Mouse (Mus musculus) liver, embryonic 14.5 days (tissue): ENCODE data around the gene Ctf2. TPM values are rescaled to one million over a fixed set of nuclear protein-coding genes. Genes with fewer than 3 reads are reported as not detected.
A peak's percentile ranks its signal among the peaks of the same experiment; 100 is the strongest.

Experiments
- ATAC-seq: fragments of 200-750 bp; cut with Nextera tagmentation; 2 replicates; pipeline ENCODE4 v1.8.0; 2017; ENCODE audit warnings: moderate number of reproducible peaks, mild to moderate bottlenecking, moderate library complexity; ENCODE audit not compliant: insufficient read depth
- DNase-seq, 3 experiments: peaks; one replicate each; pipeline ENCODE4 v3.0.0-alpha.2; 2012 to 2013; ENCODE audit warnings: low read depth in 3 of 3, low spot score in 3 of 3
- H3K27ac ChIP-seq: fragments of 300-500 bp; sonication (generic); 2 replicates; pipeline ENCODE4 v1.5.1; 2014; ENCODE audit warnings: moderate library complexity, mild to moderate bottlenecking, control low read depth, inconsistent platforms
- H3K27me3 ChIP-seq: fragments of 300-500 bp; sonication (generic); 2 replicates; pipeline ENCODE4 v1.6.1; 2014; ENCODE audit warnings: mild to moderate bottlenecking, low read length, moderate library complexity; ENCODE audit not compliant: control insufficient read depth, insufficient read depth
- H3K36me3 ChIP-seq: fragments of 300-500 bp; sonication (generic); replicated peaks from 2 replicates; pipeline ENCODE4 v1.6.1; 2014; ENCODE audit warnings: low read depth; ENCODE audit not compliant: control insufficient read depth, insufficient read depth
- H3K4me1 ChIP-seq, 2 experiments: fragments of 200-500 bp in 1 of 2; fragments of 300-500 bp in 1 of 2; sonication (generic) in 1 of 2; replicated peaks; 2 replicates each; pipeline ENCODE4 v1.6.1; 2012 to 2014; ENCODE audit warnings: antibody characterized with exemption in 1 of 2, inconsistent platforms in 1 of 2, low read length in 1 of 2; ENCODE audit not compliant: control insufficient read depth in 2 of 2, insufficient read depth in 2 of 2
- H3K4me2 ChIP-seq: fragments of 300-500 bp; sonication (generic); 2 replicates; pipeline ENCODE4 v1.6.1; 2014; ENCODE audit warnings: low read depth, mild to moderate bottlenecking, control low read depth, moderate library complexity
- H3K4me3 ChIP-seq, 2 experiments: fragments of 200-500 bp in 1 of 2; fragments of 300-500 bp in 1 of 2; sonication (generic) in 1 of 2; 2 replicates each; pipeline ENCODE4 v1.5.1; 2012 to 2014; ENCODE audit warnings: low read depth in 2 of 2, low read length in 2 of 2, mild to moderate bottlenecking in 2 of 2, control low read depth in 1 of 2, inconsistent platforms in 1 of 2, moderate library complexity in 1 of 2; ENCODE audit not compliant: insufficient read depth in 1 of 2
- H3K9ac ChIP-seq: fragments of 300-500 bp; sonication (generic); replicated peaks from 2 replicates; pipeline ENCODE4 v1.6.1; 2014; ENCODE audit warnings: mild to moderate bottlenecking, control low read depth, moderate library complexity
- H3K9me3 ChIP-seq: fragments of 300-500 bp; sonication (generic); 2 replicates; pipeline ENCODE4 v1.6.1; 2016; ENCODE audit warnings: low read length, mixed read lengths; ENCODE audit not compliant: control insufficient read depth
- CTCF ChIP-seq: IDR thresholded peaks from 2 replicates; pipeline ENCODE4 v1.5.1; 2016; ENCODE audit warnings: antibody characterized with exemption, low read depth, control low read depth
- EP300 ChIP-seq: IDR thresholded peaks from 2 replicates; pipeline ENCODE4 v1.6.1; 2016; ENCODE audit warnings: antibody characterized with exemption, low read depth
- WGBS: fragments of 180-500 bp; shearing (Covaris S2); extraction: QIAGEN DNeasy Blood & Tissue Kit; methylation state at CpG from one replicate; pipeline ENCODE4 v1.1.7; 2014; ENCODE audit not compliant: insufficient replicate concordance; 5-methylcytosine and 5-hydroxymethylcytosine counted together
- polyA plus RNA-seq, 2 experiments: library from polyadenylated mRNA; depleted of rRNA in 1 of 2; stranded (reverse) in 1 of 2; unstranded in 1 of 2; fragments of >200 nt; fragmentation: Nextera tagmentation in 1 of 2; extraction: Ambion mirVana in 1 of 2; gene quantifications; 2 replicates each; pipeline versions ENCODE4 v1.2.1 to v1.2.3; 2012 to 2014

Gene Ctf2
- polyA plus RNA-seq, 2 experiments, result 0.05 TPM; not detected in 1

- peak overlapping the region; percentile 58 to 72 for H3K4me3 ChIP-seq
- H3K27me3 ChIP-seq, result no peaks in the 10 kb centered on the region
- peak overlapping the region; percentile 90 for H3K9ac ChIP-seq
- peaks cover 35 to 49% of the 10 kb centered on the region in 2 experiments for H3K4me1 ChIP-seq
- no peaks in the 10 kb centered on the region for H3K9me3 ChIP-seq
- H3K36me3 ChIP-seq, result no peaks in the 10 kb centered on the region
- TF ChIP-seq EP300, result peak; percentile 76
- peak; percentile 69 for TF ChIP-seq CTCF
- DNase-seq (peak; percentile 90 to 91 (median 91)), ATAC-seq (peak; percentile 93)
- 23% methylated on average over 17 of the region's 17 CpGs for WGBS
- H3K4me2 ChIP-seq, result peak overlapping the region; percentile 94
- peak overlapping the region; percentile 93 for H3K27ac ChIP-seq
Measured at GRCm38 (mm10) chr7:127766851-127767609, 35.1 kb upstream of the Ctf2 start.

- H3K4me3 ChIP-seq, result no peak overlapping the region
- H3K36me3 ChIP-seq, result no peaks in the 10 kb centered on the region
- no peaks in the 10 kb centered on the region for H3K9me3 ChIP-seq
- no peak overlapping the region for H3K9ac ChIP-seq
- no peak for TF ChIP-seq EP300
- H3K27me3 ChIP-seq, result no peaks in the 10 kb centered on the region
- peaks cover 31 to 39% of the 10 kb centered on the region in 2 experiments for H3K4me1 ChIP-seq
- WGBS, result 81% methylated on average over 2 of the region's 2 CpGs
- ATAC-seq, result no peak
- no peak for DNase-seq
- H3K4me2 ChIP-seq, result no peak overlapping the region
- peak overlapping the region; percentile 40 for H3K27ac ChIP-seq
Measured at GRCm38 (mm10) chr7:127765756-127766155, 33.8 kb upstream of the Ctf2 start.

- Histone ChIP-seq H3K9me3 (no peaks in the 10 kb centered on the region), H3K9ac (no peak overlapping the region), H3K27ac (no peak overlapping the region), H3K36me3 (no peaks in the 10 kb centered on the region), H3K4me1 (peaks cover 18 to 31% of the 10 kb centered on the region in 2 experiments), H3K27me3 (no peaks in the 10 kb centered on the region), H3K4me2 (no peak overlapping the region), H3K4me3 (no peak overlapping the region)
- ATAC-seq (no peak), DNase-seq (no peak)
- WGBS, result 78% methylated on average over 4 of the region's 4 CpGs
- TF ChIP-seq CTCF (no peak), EP300 (no peak)
Measured at GRCm38 (mm10) chr7:127763642-127764041, 31.7 kb upstream of the Ctf2 start.

- 16% methylated on average over 7 of the region's 7 CpGs for WGBS
- no peak overlapping the region for H3K4me3 ChIP-seq
- ATAC-seq (peak; percentile 55; the same call in 1 of the 2 replicates), DNase-seq (peak in 1 of 3 experiments; percentile 54)
- H3K36me3 ChIP-seq, result no peaks in the 10 kb centered on the region
- H3K9me3 ChIP-seq, result no peaks in the 10 kb centered on the region
- no peak overlapping the region for H3K27ac ChIP-seq
- TF ChIP-seq EP300 (no peak), CTCF (peak; percentile 99)
- H3K4me2 ChIP-seq, result no peak overlapping the region
- peaks cover 3 to 9% of the 10 kb centered on the region in 2 experiments; a peak in 3 of 4 replicates for H3K4me1 ChIP-seq
- H3K9ac ChIP-seq, result no peak overlapping the region
- H3K27me3 ChIP-seq, result no peaks in the 10 kb centered on the region
Measured at GRCm38 (mm10) chr7:127761026-127761425, 29.1 kb upstream of the Ctf2 start.

- Histone ChIP-seq H3K4me3 (no peak overlapping the region), H3K4me2 (no peak overlapping the region), H3K27ac (no peak overlapping the region), H3K4me1 (0 out of 4 replicates have a peak, but pooled peaks cover 0 to 4% of the 10 kb centered on the region in 2 experiments), H3K36me3 (no peaks in the 10 kb centered on the region), H3K27me3 (no peaks in the 10 kb centered on the region), H3K9ac (no peak overlapping the region), H3K9me3 (no peaks in the 10 kb centered on the region)
- TF ChIP-seq CTCF, result no peak
- no peak for TF ChIP-seq EP300
- ATAC-seq (no peak), DNase-seq (no peak)
- WGBS, result 83% methylated on average over 3 of the region's 3 CpGs
Measured at GRCm38 (mm10) chr7:127760478-127760877, 28.5 kb upstream of the Ctf2 start.
